Mouse (Mus musculus) heart, embryonic 12.5 days (tissue): ENCODE measurements at regions not wholly inside any gene's neighbourhood (a gene's known extent, or its start where the extent isn't known, plus 50 kb on each side); places are given as distances from the start of the nearest gene placed in this dataset.
A peak's percentile ranks its signal among the peaks of the same experiment; 100 is the strongest.

Source experiments
- ATAC-seq: fragments of 200-750 bp; cut with Nextera tagmentation; 2 replicates; pipeline ENCODE4 v1.8.0; 2017; ENCODE audit warnings: moderate TSS enrichment, moderate library complexity; ENCODE audit not compliant: insufficient number of reproducible peaks, low FRiP score
- H3K27ac ChIP-seq: fragments of 300-500 bp; sonication (generic); 2 replicates; pipeline ENCODE4 v1.5.1; 2016; ENCODE audit warnings: mild to moderate bottlenecking, moderate library complexity; ENCODE audit not compliant: poor library complexity, severe bottlenecking
- H3K27me3 ChIP-seq: fragments of 300-500 bp; sonication (generic); replicated peaks from 2 replicates; pipeline ENCODE4 v1.6.1; 2016; ENCODE audit warnings: mild to moderate bottlenecking, moderate library complexity
- H3K36me3 ChIP-seq: fragments of 300-500 bp; sonication (generic); 2 replicates; pipeline ENCODE4 v1.6.1; 2016; ENCODE audit warnings: mild to moderate bottlenecking, moderate library complexity
- H3K4me1 ChIP-seq: fragments of 300-500 bp; sonication (generic); replicated peaks from 2 replicates; pipeline ENCODE4 v1.6.1; 2016; ENCODE audit warnings: mild to moderate bottlenecking
- H3K4me2 ChIP-seq: fragments of 300-500 bp; sonication (generic); 2 replicates; pipeline ENCODE4 v1.6.1; 2016; ENCODE audit warnings: mild to moderate bottlenecking, moderate library complexity
- H3K4me3 ChIP-seq: fragments of 300-500 bp; sonication (generic); 2 replicates; pipeline ENCODE4 v1.5.1; 2016; ENCODE audit warnings: mild to moderate bottlenecking
- H3K9ac ChIP-seq: fragments of 300-500 bp; sonication (generic); 2 replicates; pipeline ENCODE4 v1.6.1; 2016; ENCODE audit warnings: mild to moderate bottlenecking, moderate library complexity
- H3K9me3 ChIP-seq: fragments of 300-500 bp; sonication (generic); replicated peaks from 2 replicates; pipeline ENCODE4 v1.6.1; 2016; ENCODE audit warnings: mild to moderate bottlenecking, moderate library complexity
- WGBS: fragments of 180-500 bp; shearing (Covaris S2); methylation state at CpG from one replicate; pipeline ENCODE4 v1.1.7; 2016; 5-methylcytosine and 5-hydroxymethylcytosine counted together

DNA sequence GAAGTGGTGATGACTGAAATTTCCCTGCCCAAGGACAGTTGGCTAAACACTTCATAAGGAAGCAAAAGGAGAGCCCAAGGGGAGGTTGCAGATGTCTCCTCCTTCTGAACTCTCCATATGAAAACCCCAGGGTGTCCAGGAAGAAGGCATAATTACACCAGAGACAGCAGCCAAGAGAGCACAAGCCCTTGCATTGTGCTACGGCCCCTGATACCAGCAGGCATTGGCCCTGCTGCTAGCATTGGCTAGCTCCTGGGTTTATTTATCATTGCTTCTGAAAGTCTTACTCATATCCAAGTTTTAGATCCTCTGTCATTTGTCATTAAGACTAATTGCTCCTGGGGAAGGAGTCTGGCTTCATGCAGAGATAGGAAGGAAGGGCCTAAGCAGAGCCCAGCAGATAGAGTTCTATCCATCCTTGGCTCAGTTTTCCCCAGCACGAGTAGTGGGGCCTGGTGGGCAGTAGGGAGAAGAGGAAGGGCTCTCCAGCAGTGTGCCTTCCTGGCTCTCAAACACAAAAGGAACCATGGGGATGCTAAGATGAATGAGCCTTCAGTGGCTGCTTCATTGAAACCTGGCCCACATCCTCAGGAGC, 98.5 kb upstream of the Tmc3 start:
- Histone ChIP-seq H3K36me3 (no peaks in the 10 kb centered on the region), H3K27ac (no peak overlapping the region), H3K4me3 (no peak overlapping the region), H3K9me3 (no peaks in the 10 kb centered on the region), H3K4me1 (no peaks in the 10 kb centered on the region), H3K27me3 (no peaks in the 10 kb centered on the region), H3K9ac (no peak overlapping the region), H3K4me2 (no peak overlapping the region)
- 54% methylated on average over 2 of the region's 2 CpGs for WGBS
- no peak for ATAC-seq

DNA sequence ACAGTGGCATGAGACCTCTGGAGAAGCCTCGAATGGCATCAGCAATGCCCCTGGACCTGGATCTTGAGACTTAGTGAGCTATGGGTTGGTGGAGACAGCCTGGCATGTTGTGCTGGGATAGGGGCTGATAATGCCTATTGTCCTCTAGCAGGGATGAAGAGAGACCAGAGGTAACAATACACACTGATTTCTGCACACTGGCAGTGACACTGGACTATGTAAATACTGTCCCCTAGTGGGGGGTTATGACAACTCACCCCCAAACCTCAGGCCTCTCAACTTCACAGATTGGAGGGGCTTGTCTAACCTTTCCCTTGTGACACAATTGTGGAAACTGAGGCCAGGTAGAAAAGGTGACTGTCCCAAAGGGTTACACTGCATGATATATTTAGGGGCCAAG, 94.9 kb upstream of the Tmc3 start:
- H3K9me3 ChIP-seq, result no peaks in the 10 kb centered on the region
- H3K4me2 ChIP-seq, result no peak overlapping the region
- no peaks in the 10 kb centered on the region for H3K36me3 ChIP-seq
- H3K4me3 ChIP-seq, result no peak overlapping the region
- no peak overlapping the region for H3K9ac ChIP-seq
- no peak overlapping the region for H3K27ac ChIP-seq
- 0 out of 2 replicates have a peak, but pooled peaks cover 3% of the 10 kb centered on the region for H3K4me1 ChIP-seq
- ATAC-seq, result peak; percentile 39
- no peaks in the 10 kb centered on the region for H3K27me3 ChIP-seq
- 77% methylated on average over 1 of the region's 1 CpGs for WGBS

DNA sequence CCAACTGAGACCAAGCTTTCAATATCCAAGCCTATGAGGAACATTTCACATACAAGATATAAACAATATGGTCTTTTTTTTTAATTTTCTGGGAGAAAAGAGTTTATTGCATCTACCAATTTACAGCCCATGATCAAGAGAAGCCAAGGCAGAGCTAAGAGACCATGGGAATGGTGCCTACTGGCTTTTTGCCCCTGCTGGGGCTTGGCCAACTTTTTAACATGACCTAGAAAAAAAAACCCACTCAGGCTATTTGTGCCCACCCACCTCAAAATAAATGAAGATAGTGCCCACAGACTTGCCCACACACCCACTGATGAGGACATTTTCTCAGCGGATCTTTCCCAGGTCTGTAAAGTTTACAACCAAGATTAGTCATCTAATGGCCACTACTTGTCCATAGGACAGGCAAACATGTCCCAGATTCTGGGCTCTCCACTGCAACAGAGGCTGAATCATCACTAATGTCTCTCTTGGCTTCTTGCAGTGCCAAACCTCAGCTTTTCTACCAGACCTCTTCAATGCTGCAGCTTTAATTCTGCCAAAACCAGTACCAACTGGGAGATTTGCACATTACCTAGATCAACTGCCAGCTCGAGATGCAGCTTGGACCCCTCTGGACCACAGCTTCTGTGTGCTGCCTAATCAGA, 79.6 kb upstream of the Tmc3 start:
- no peaks in the 10 kb centered on the region for H3K4me1 ChIP-seq
- H3K27ac ChIP-seq, result no peak overlapping the region
- 69% methylated on average over 2 of the region's 2 CpGs for WGBS
- no peaks in the 10 kb centered on the region for H3K9me3 ChIP-seq
- H3K9ac ChIP-seq, result no peak overlapping the region
- no peak overlapping the region for H3K4me3 ChIP-seq
- no peaks in the 10 kb centered on the region for H3K36me3 ChIP-seq
- H3K27me3 ChIP-seq, result no peaks in the 10 kb centered on the region
- ATAC-seq, result no peak
- no peak overlapping the region for H3K4me2 ChIP-seq

DNA sequence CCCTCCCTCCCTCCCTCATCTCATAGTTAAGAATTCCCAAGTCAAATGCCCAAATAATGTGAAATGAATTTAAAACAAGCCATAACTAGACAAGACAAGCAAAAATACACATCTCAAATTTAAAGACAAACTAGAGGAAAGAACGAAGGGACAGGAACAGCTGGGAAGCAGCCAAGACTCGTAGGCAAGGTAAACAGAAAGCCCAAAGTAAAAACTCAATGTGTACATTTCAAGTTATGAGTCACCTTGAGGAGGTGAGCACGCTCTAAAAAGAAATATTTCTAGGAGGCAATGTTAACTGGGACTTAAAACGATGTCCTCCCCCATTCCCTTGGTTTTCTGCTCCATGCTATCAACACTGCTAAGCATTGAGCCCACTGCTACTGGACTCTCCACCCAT, 68.4 kb upstream of the Tmc3 start:
- Histone ChIP-seq H3K4me3 (no peak overlapping the region), H3K4me2 (no peak overlapping the region), H3K4me1 (no peaks in the 10 kb centered on the region), H3K27ac (no peak overlapping the region), H3K9ac (no peak overlapping the region), H3K36me3 (no peaks in the 10 kb centered on the region), H3K27me3 (no peaks in the 10 kb centered on the region), H3K9me3 (peaks cover 6% of the 10 kb centered on the region; the same call in 1 of the 2 replicates)
- ATAC-seq, result no peak
- 67% methylated on average over 4 of the region's 4 CpGs for WGBS

DNA sequence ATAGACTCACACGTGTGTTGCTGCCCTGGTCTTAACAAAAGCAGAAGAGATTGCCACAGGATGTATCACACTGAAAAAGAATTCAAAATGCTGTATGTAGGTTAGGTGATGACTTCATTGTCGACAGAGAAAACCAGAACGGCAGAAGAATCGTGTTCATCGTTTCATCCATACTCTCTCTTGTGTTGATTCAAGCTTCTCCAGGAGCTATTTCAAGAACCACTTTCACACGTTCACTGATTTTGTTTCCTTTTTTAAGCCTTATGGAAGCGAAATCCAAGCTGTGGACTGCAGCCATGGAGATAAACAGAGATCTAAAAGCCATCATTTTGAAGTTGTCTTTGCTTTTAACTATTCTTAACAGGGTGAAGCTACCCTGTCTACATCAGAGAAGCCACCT, 63.2 kb upstream of the Tmc3 start:
- Histone ChIP-seq H3K27me3 (no peaks in the 10 kb centered on the region), H3K27ac (no peak overlapping the region), H3K9ac (no peak overlapping the region), H3K36me3 (no peaks in the 10 kb centered on the region), H3K4me1 (no peaks in the 10 kb centered on the region), H3K4me3 (no peak overlapping the region), H3K4me2 (no peak overlapping the region), H3K9me3 (0 out of 2 replicates have a peak, but pooled peaks cover 2% of the 10 kb centered on the region)
- 71% methylated on average over 7 of the region's 7 CpGs for WGBS
- ATAC-seq, result no peak
